Mouse (Mus musculus) myocyte (in vitro differentiated cells): ENCODE measurements around the gene Gm20388.

ENCODE experiments used
- POLR2A ChIP-seq: IDR thresholded peaks from one replicate; pipeline ENCODE4 v1.6.1; 2011; ENCODE audit warnings: low read depth, mild to moderate bottlenecking, control low read depth, moderate library complexity; ENCODE audit not compliant: insufficient read length
- USF1 ChIP-seq: IDR thresholded peaks from one replicate; pipeline ENCODE4 v1.6.1; 2011; ENCODE audit warnings: low read depth, mild to moderate bottlenecking, control low read depth, moderate library complexity

- TF ChIP-seq POLR2A: no peak
- no peak for TF ChIP-seq USF1
Observed at GRCm38 (mm10) chr8:124230496-124231175, 4320.0 kb downstream of the Gm20388 start.
